Mouse (Mus musculus): ENCODE measurements around the gene Slc6a21.

DNA sequence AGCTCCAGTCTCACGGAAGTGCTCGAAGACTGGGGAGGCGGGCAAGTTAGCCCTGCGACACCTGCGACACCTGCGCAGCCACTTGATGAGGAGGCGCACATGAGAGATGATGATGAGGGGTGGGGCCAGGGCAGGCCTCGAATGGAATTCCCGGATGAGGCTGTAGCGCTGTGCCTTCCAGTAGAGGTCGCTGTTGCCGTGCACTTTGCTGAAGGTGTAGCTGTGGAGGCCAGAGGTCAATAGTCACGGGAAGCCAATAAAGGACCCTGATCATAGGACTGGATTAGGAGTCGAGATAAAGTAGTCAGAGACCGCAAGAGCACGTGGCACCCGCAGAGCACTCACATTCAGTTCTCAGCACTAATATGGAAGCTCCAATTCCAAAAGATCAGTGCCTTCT, 28.0 kb downstream of the Slc6a21 start:
- TF ChIP-seq CEBPB (IDR thresholded peaks at IDR 0.05; ENCODE audit: insufficient read depth, poor library complexity, severe bottlenecking) (no peak), POLR2AphosphoS2 (IDR thresholded peaks at IDR 0.05; ENCODE audit: insufficient read length, low read depth) (no peak), POLR2A (IDR thresholded peaks at IDR 0.05; ENCODE audit: insufficient read length, low read depth) (no peak), E2F4 (IDR thresholded peaks at IDR 0.05; ENCODE audit: insufficient read depth) (no peak), TCF12 (IDR thresholded peaks at IDR 0.05; ENCODE audit: insufficient read depth, poor library complexity, severe bottlenecking) (no peak), SRF (IDR thresholded peaks at IDR 0.05; ENCODE audit: control insufficient read depth, insufficient read length, low read depth) (no peak), USF1 (IDR thresholded peaks at IDR 0.05; ENCODE audit: low read depth) (no peak), MYOD1 (IDR thresholded peaks at IDR 0.05; ENCODE audit: control insufficient read depth in 1 of 3, insufficient read length in 2 of 3, low read depth in 2 of 3) (no peak), MAX (IDR thresholded peaks at IDR 0.05; ENCODE audit: low read depth) (no peak), MYOG (IDR thresholded peaks at IDR 0.05; ENCODE audit: control insufficient read depth in 1 of 3, insufficient read depth in 1 of 3, insufficient read length in 2 of 3, low read depth in 2 of 3) (no peak), TCF3 (IDR thresholded peaks at IDR 0.05; ENCODE audit: insufficient read length, low read depth) (no peak), REST (IDR thresholded peaks at IDR 0.05; ENCODE audit: insufficient read depth, insufficient read length) (no peak)
